Mouse (Mus musculus): ENCODE measurements around the gene Plekhm3. TPM values are rescaled to one million over a fixed set of nuclear protein-coding genes. Genes with fewer than 3 reads are reported as not detected.
A peak's percentile ranks its signal among the peaks of the same experiment; 100 is the strongest.

Plekhm3 gene
- polyA plus RNA-seq, 1 experiment from 2014 or later: 11.1 TPM

GRCm38 (mm10) chr1:64891332-64891731 lies 65.3 kb downstream of the Plekhm3 start:
- Histone ChIP-seq H3K9ac (no peak overlapping the region), H3K4me3 (no peak overlapping the region), H3K36me3 (peaks cover 9% of the 10 kb centered on the region; the same call in 1 of the 2 replicates), H3K27me3 (no peaks in the 10 kb centered on the region), H3K9me3 (no peaks in the 10 kb centered on the region), H3K4me1 (replicated peaks) (no peaks in the 10 kb centered on the region), H3K4me2 (no peak overlapping the region), H3K27ac (no peak overlapping the region)
- WGBS: 56% methylated on average over 4 of the region's 4 CpGs
- no peak for ATAC-seq (ENCODE audit: low FRiP score)

DNA sequence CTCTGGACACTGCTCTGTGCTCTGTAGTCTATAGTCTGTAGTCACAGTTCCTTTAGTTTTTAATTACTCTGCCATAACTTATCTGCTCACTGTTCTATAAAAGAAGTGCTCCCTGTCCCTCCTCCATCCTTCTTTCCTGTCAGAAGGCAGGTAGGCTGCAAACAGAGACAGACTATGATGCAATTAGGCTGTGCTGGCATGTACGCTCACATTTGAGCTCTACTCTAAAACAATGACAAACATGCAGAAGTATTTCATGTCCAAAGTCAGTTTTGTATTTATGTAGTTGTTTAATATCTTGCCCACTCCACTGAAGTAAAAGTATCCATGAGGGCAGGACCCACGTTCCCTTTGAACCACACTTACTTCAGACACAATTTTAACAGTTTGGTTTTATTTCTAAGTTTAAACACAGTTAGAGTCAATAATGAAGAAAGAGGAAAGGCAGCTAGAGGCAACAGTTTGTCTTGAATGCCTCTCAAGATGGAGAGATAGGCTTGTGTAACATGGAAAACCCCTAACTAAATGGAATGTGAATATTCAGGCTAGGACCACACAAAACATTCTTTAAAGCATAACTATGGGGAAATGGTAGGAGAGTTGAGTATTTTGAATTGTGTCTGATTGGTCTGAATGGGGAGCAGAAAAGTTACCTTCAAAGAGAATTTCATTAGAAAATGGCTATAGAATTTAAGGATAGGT lies 69.0 kb downstream of the Plekhm3 start:
- ATAC-seq (ENCODE audit: low FRiP score): no peak
- 99% methylated on average over 2 of the region's 2 CpGs for WGBS

GRCm38 (mm10) chr1:64886718-64887117 lies 69.9 kb downstream of the Plekhm3 start:
- 0 out of 2 replicates have a peak, but pooled peaks cover 4% of the 10 kb centered on the region for H3K4me1 ChIP-seq (replicated peaks)
- no peaks in the 10 kb centered on the region for H3K9me3 ChIP-seq
- H3K27ac ChIP-seq: no peak overlapping the region
- H3K4me2 ChIP-seq: no peak overlapping the region
- no peak overlapping the region for H3K4me3 ChIP-seq
- WGBS: 93% methylated on average over 6 of the region's 6 CpGs
- peaks cover 13% of the 10 kb centered on the region; the same call in 1 of the 2 replicates for H3K36me3 ChIP-seq
- no peaks in the 10 kb centered on the region for H3K27me3 ChIP-seq
- no peak for ATAC-seq (ENCODE audit: low FRiP score)
- H3K9ac ChIP-seq: no peak overlapping the region

More for the DNA sequence above, 69.0 kb downstream of the Plekhm3 start:
- Histone ChIP-seq H3K27ac (no peak overlapping the region), H3K9me3 (no peaks in the 10 kb centered on the region), H3K4me1 (replicated peaks) (0 out of 2 replicates have a peak, but pooled peaks cover 4% of the 10 kb centered on the region), H3K9ac (no peak overlapping the region), H3K4me2 (no peak overlapping the region), H3K4me3 (no peak overlapping the region), H3K36me3 (peaks cover 14% of the 10 kb centered on the region; the same call in 1 of the 2 replicates), H3K27me3 (no peaks in the 10 kb centered on the region)

GRCm38 (mm10) chr1:64885328-64885727 lies 71.3 kb downstream of the Plekhm3 start:
- no peak for ATAC-seq (ENCODE audit: low FRiP score)
- WGBS: 71% methylated on average over 3 of the region's 3 CpGs
- H3K9ac ChIP-seq: no peak overlapping the region

DNA sequence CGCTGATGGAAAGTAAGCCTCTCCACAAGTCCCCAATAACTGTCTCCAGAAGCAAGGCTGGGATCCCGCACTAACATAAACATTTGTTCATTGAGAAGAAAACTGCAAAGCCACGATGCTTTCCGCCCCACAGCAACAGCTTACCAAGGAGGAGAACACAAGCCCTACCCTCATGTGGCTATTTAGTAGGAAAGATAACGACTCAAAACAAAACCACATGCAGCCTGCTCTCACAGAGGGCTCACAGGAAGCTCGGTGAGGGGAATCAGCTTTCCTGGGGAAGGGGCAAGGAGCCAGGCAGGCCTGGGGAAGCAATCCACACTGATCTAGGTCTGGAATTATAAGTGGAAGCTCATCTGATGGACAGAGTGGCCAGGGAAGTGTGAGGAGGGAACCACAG lies 72.6 kb downstream of the Plekhm3 start:
- Histone ChIP-seq H3K27me3 (no peaks in the 10 kb centered on the region), H3K4me3 (no peak overlapping the region), H3K36me3 (0 out of 2 replicates have a peak, but pooled peaks cover 4% of the 10 kb centered on the region), H3K4me1 (replicated peaks) (0 out of 2 replicates have a peak, but pooled peaks cover 4% of the 10 kb centered on the region), H3K9ac (peak overlapping the region; percentile 35; the same call in 1 of the 2 replicates), H3K4me2 (no peak overlapping the region), H3K9me3 (no peaks in the 10 kb centered on the region), H3K27ac (no peak overlapping the region)
- WGBS: 60% methylated on average over 6 of the region's 6 CpGs
- ATAC-seq (ENCODE audit: low FRiP score): no peak

More at GRCm38 (mm10) chr1:64885328-64885727, 71.3 kb downstream of the Plekhm3 start:
- Histone ChIP-seq H3K36me3 (0 out of 2 replicates have a peak, but pooled peaks cover 4% of the 10 kb centered on the region), H3K9me3 (no peaks in the 10 kb centered on the region), H3K4me1 (replicated peaks) (0 out of 2 replicates have a peak, but pooled peaks cover 4% of the 10 kb centered on the region), H3K4me3 (no peak overlapping the region), H3K27ac (no peak overlapping the region), H3K4me2 (no peak overlapping the region), H3K27me3 (no peaks in the 10 kb centered on the region)

- Histone ChIP-seq H3K4me2 (no peak overlapping the region), H3K9ac (no peak overlapping the region), H3K27ac (no peak overlapping the region), H3K27me3 (no peaks in the 10 kb centered on the region), H3K9me3 (no peaks in the 10 kb centered on the region), H3K4me1 (replicated peaks) (0 out of 2 replicates have a peak, but pooled peaks cover 4% of the 10 kb centered on the region), H3K36me3 (0 out of 2 replicates have a peak, but pooled peaks cover 4% of the 10 kb centered on the region), H3K4me3 (no peak overlapping the region)
- no peak for ATAC-seq (ENCODE audit: low FRiP score)
- WGBS: 80% methylated on average over 3 of the region's 3 CpGs
These were observed 76.0 kb downstream of the Plekhm3 start for GRCm38 (mm10) chr1:64880613-64881012.

GRCm38 (mm10) chr1:64878795-64879240 lies 77.8 kb downstream of the Plekhm3 start:
- Histone ChIP-seq H3K4me2 (no peak overlapping the region), H3K9me3 (no peaks in the 10 kb centered on the region), H3K4me1 (replicated peaks) (0 out of 2 replicates have a peak, but pooled peaks cover under 1% of the 10 kb centered on the region), H3K36me3 (0 out of 2 replicates have a peak, but pooled peaks cover 4% of the 10 kb centered on the region), H3K4me3 (no peak overlapping the region), H3K9ac (no peak overlapping the region), H3K27ac (no peak overlapping the region), H3K27me3 (no peaks in the 10 kb centered on the region)
- ATAC-seq (ENCODE audit: low FRiP score): no peak
- 68% methylated on average over 12 of the region's 12 CpGs for WGBS

- H3K27me3 ChIP-seq: no peaks in the 10 kb centered on the region
- H3K9me3 ChIP-seq: no peaks in the 10 kb centered on the region
- H3K9ac ChIP-seq: no peak overlapping the region
- no peaks in the 10 kb centered on the region for H3K4me1 ChIP-seq (replicated peaks)
- H3K4me2 ChIP-seq: no peak overlapping the region
- H3K27ac ChIP-seq: no peak overlapping the region
- H3K36me3 ChIP-seq: no peaks in the 10 kb centered on the region
- WGBS: 79% methylated on average over 3 of the region's 3 CpGs
- no peak overlapping the region for H3K4me3 ChIP-seq
- ATAC-seq (ENCODE audit: low FRiP score): no peak
These were observed 80.3 kb downstream of the Plekhm3 start for GRCm38 (mm10) chr1:64876276-64876675.

GRCm38 (mm10) chr1:64875712-64876111 lies 80.9 kb downstream of the Plekhm3 start:
- no peak for ATAC-seq (ENCODE audit: low FRiP score)
- no peak overlapping the region for H3K9ac ChIP-seq
- H3K27ac ChIP-seq: no peak overlapping the region
- no peak overlapping the region for H3K4me3 ChIP-seq
- no peaks in the 10 kb centered on the region for H3K27me3 ChIP-seq
- no peaks in the 10 kb centered on the region for H3K36me3 ChIP-seq
- no peaks in the 10 kb centered on the region for H3K9me3 ChIP-seq
- WGBS: 89% methylated on average over 5 of the region's 5 CpGs
- no peaks in the 10 kb centered on the region for H3K4me1 ChIP-seq (replicated peaks)
- H3K4me2 ChIP-seq: no peak overlapping the region

DNA sequence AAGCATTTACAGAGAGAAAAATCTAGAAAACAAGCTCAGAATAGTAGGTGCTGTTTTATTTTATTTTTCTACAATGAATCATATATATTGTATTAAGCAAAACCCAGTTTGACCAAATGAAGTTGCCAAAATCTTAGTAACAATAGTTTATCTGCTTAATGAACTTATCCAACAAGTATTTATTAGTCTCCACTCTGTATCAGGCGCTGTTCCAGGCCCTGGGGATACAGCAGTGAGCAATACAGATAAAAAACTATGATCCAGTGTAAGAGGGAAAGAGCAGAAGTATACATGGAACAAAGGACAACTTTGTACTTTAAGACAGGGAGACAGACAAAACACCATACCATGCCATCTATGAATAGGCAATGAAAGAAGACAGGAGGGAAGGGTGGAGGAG lies 81.5 kb downstream of the Plekhm3 start:
- ATAC-seq (ENCODE audit: low FRiP score): no peak
- no peak overlapping the region for H3K4me3 ChIP-seq
- H3K4me2 ChIP-seq: no peak overlapping the region
- H3K9ac ChIP-seq: no peak overlapping the region
- no peaks in the 10 kb centered on the region for H3K36me3 ChIP-seq
- H3K27ac ChIP-seq: no peak overlapping the region
- WGBS: 93% methylated on average over 1 of the region's 1 CpGs
- H3K27me3 ChIP-seq: no peaks in the 10 kb centered on the region
- H3K4me1 ChIP-seq (replicated peaks): no peaks in the 10 kb centered on the region
- no peaks in the 10 kb centered on the region for H3K9me3 ChIP-seq

GRCm38 (mm10) chr1:64871956-64872355 lies 84.7 kb downstream of the Plekhm3 start:
- no peaks in the 10 kb centered on the region for H3K9me3 ChIP-seq
- WGBS: 82% methylated on average over 5 of the region's 5 CpGs
- no peak for ATAC-seq (ENCODE audit: low FRiP score)
- no peaks in the 10 kb centered on the region; the same call in 1 of the 2 replicates for H3K4me1 ChIP-seq (replicated peaks)
- H3K27ac ChIP-seq: no peak overlapping the region
- H3K4me2 ChIP-seq: no peak overlapping the region
- no peak overlapping the region for H3K9ac ChIP-seq
- H3K36me3 ChIP-seq: no peaks in the 10 kb centered on the region
- no peaks in the 10 kb centered on the region for H3K27me3 ChIP-seq
- no peak overlapping the region for H3K4me3 ChIP-seq

DNA sequence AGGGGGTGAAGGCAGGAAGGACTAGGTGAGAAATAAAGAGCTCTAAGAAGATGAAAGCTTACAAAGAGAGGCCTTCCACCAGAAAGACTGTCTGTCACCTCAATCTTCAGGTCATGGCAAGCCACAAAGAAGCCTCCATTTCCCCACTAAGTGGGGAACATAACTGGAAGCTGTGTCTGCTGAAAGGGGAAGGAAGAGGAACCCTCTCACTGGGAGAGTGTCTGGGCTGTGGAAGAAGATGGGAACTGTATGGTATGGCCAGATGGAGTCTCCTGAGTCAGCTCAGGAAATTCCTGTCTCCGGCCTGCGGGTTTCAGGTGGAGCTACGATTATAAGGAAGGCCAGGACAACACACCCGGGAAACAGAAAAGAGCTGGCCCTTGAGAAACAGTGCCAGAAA lies 88.9 kb downstream of the Plekhm3 start:
- Histone ChIP-seq H3K27ac (no peak overlapping the region), H3K27me3 (no peaks in the 10 kb centered on the region), H3K4me1 (replicated peaks) (no peaks in the 10 kb centered on the region; the same call in 1 of the 2 replicates), H3K4me2 (no peak overlapping the region), H3K9me3 (no peaks in the 10 kb centered on the region), H3K9ac (no peak overlapping the region), H3K36me3 (no peaks in the 10 kb centered on the region), H3K4me3 (no peak overlapping the region)
- 75% methylated on average over 4 of the region's 4 CpGs for WGBS
- no peak for ATAC-seq (ENCODE audit: low FRiP score)

DNA sequence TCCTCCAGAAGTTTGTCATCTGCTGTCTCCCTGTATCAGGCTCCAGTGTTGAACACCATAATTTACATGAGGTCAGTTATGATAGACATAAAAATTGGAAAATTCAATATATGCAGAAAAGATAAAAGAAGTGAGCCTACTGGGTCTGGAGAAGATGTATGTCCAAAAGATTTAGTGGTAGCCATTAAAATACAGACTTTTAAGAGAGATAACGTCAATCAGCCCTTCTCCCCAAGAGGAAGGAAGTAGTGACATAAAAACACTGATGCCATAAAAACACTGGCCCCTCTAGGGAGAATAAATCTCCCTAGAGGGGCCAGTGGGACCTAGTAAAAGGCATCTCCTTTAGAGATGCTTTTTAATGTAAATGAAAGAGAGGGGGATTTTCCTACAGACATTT lies 90.5 kb downstream of the Plekhm3 start:
- no peaks in the 10 kb centered on the region for H3K27me3 ChIP-seq
- H3K36me3 ChIP-seq: no peaks in the 10 kb centered on the region
- H3K9me3 ChIP-seq: no peaks in the 10 kb centered on the region
- no peak overlapping the region for H3K4me2 ChIP-seq
- no peaks in the 10 kb centered on the region; the same call in 1 of the 2 replicates for H3K4me1 ChIP-seq (replicated peaks)
- H3K9ac ChIP-seq: no peak overlapping the region
- 72% methylated on average over 1 of the region's 1 CpGs for WGBS
- H3K4me3 ChIP-seq: no peak overlapping the region
- ATAC-seq (ENCODE audit: low FRiP score): no peak
- no peak overlapping the region for H3K27ac ChIP-seq
